Mouse (Mus musculus) MEL (cell line): Measurements from ENCODE around the gene Dhrs9. TPM values are rescaled to one million over a fixed set of nuclear protein-coding genes. Genes with fewer than 3 reads are reported as not detected.

Source experiments
- DNase-seq: peaks from one replicate; pipeline ENCODE4 v3.0.0; 2011; ENCODE audit warnings: low read depth, low spot score
- H3K27ac ChIP-seq: 2 replicates; pipeline ENCODE4 v1.5.1; 2012; ENCODE audit warnings: low read depth, mild to moderate bottlenecking, control low read depth, low read length, moderate library complexity; ENCODE audit not compliant: control insufficient read depth
- H3K27me3 ChIP-seq, 2 experiments: fragments of 150-350 bp in 1 of 2; sonication (generic) in 1 of 2; 2 replicates each; pipeline ENCODE4 v1.6.1; 2012; ENCODE audit warnings: low read length in 2 of 2, mild to moderate bottlenecking in 2 of 2, improper control_type of control experiment in 1 of 2, moderate library complexity in 1 of 2; ENCODE audit not compliant: insufficient read depth in 2 of 2, control insufficient read depth in 1 of 2
- H3K36me3 ChIP-seq, 2 experiments: 2 replicates each; pipeline ENCODE4 v1.6.1; 2012 to 2014; ENCODE audit warnings: low read length in 2 of 2, improper control_type of control experiment in 1 of 2, inconsistent platforms in 1 of 2, mild to moderate bottlenecking in 1 of 2; ENCODE audit not compliant: insufficient read depth in 2 of 2, control insufficient read depth in 1 of 2
- H3K4me1 ChIP-seq, 2 experiments: fragments of 150-350 bp in 1 of 2; sonication (generic) in 1 of 2; 2 replicates each; pipeline ENCODE4 v1.6.1; 2012; ENCODE audit warnings: low read length in 2 of 2, improper control_type of control experiment in 1 of 2, mild to moderate bottlenecking in 1 of 2; ENCODE audit not compliant: insufficient read depth in 2 of 2, control insufficient read depth in 1 of 2
- H3K4me3 ChIP-seq, 2 experiments: fragments of 150-350 bp in 1 of 2; sonication (generic) in 1 of 2; 2 replicates each; pipeline ENCODE4 v1.5.1; 2012; ENCODE audit warnings: low read depth in 2 of 2, low read length in 2 of 2, mild to moderate bottlenecking in 2 of 2, moderate library complexity in 2 of 2, control low read depth in 1 of 2, improper control_type of control experiment in 1 of 2; ENCODE audit not compliant: control insufficient read depth in 1 of 2, insufficient read depth in 1 of 2
- H3K79me2 ChIP-seq: 2 replicates; pipeline ENCODE4 v1.6.1; 2012; ENCODE audit warnings: mild to moderate bottlenecking, low read length, moderate library complexity; ENCODE audit not compliant: control insufficient read depth, poor library complexity, insufficient read depth
- H3K9ac ChIP-seq: 2 replicates; pipeline ENCODE4 v1.6.1; 2012; ENCODE audit warnings: low read depth, mild to moderate bottlenecking, control low read depth, low read length, moderate library complexity; ENCODE audit not compliant: control insufficient read depth, poor library complexity, severe bottlenecking
- H3K9me3 ChIP-seq: fragments of 150-350 bp; sonication (generic); replicated peaks from 2 replicates; pipeline ENCODE4 v1.6.1; 2012; ENCODE audit warnings: mild to moderate bottlenecking, low read length, improper control_type of control experiment, moderate library complexity; ENCODE audit not compliant: insufficient read depth
- BHLHE40 ChIP-seq: IDR thresholded peaks from 2 replicates; pipeline ENCODE4 v1.6.1; 2012; ENCODE audit warnings: low read depth, mild to moderate bottlenecking, inconsistent platforms, low read length, improper control_type of control experiment, borderline replicate concordance
- CHD1 ChIP-seq: IDR thresholded peaks from 2 replicates; pipeline ENCODE4 v1.6.1; 2012; ENCODE audit warnings: low read depth, mild to moderate bottlenecking, inconsistent platforms, low read length, improper control_type of control experiment
- CTCF ChIP-seq, 3 experiments: IDR thresholded peaks in 2 of 3; conservative IDR thresholded peaks in 1 of 3; 2 replicates each; pipeline ENCODE4 v1.5.1; 2011 to 2012; ENCODE audit warnings: low read length in 3 of 3, low read depth in 2 of 3, mild to moderate bottlenecking in 2 of 3, improper control_type of control experiment in 1 of 3, inconsistent platforms in 1 of 3, mixed read lengths in 1 of 3, moderate library complexity in 1 of 3; ENCODE audit not compliant: control insufficient read depth in 1 of 3, insufficient read depth in 1 of 3, poor library complexity in 1 of 3, severe bottlenecking in 1 of 3
- E2F4 ChIP-seq: IDR thresholded peaks from 2 replicates; pipeline ENCODE4 v1.6.1; 2011; ENCODE audit warnings: low read depth, low read length, improper control_type of control experiment, borderline replicate concordance
- EP300 ChIP-seq, 2 experiments: IDR thresholded peaks; 2 replicates each; pipeline ENCODE4 v1.6.1; 2011; ENCODE audit warnings: improper control_type of control experiment in 2 of 2, low read length in 2 of 2, low read depth in 1 of 2, mild to moderate bottlenecking in 1 of 2
- ETS1 ChIP-seq: IDR thresholded peaks from 2 replicates; pipeline ENCODE4 v1.6.1; 2012; ENCODE audit warnings: low read depth, mild to moderate bottlenecking, inconsistent platforms, low read length, improper control_type of control experiment, moderate library complexity
- HCFC1 ChIP-seq: IDR thresholded peaks from 2 replicates; pipeline ENCODE4 v1.6.1; 2012; ENCODE audit warnings: low read depth, mild to moderate bottlenecking, inconsistent platforms, low read length, improper control_type of control experiment, moderate library complexity
- KAT2A ChIP-seq: conservative IDR thresholded peaks from 2 replicates; pipeline ENCODE4 v1.6.1; 2012; ENCODE audit warnings: low read depth, low read length, improper control_type of control experiment, inconsistent platforms
- MAFK ChIP-seq: IDR thresholded peaks from 2 replicates; pipeline ENCODE4 v1.6.1; 2011; ENCODE audit warnings: low read depth, mild to moderate bottlenecking, low read length, improper control_type of control experiment, borderline replicate concordance
- MAX ChIP-seq: IDR thresholded peaks from 2 replicates; pipeline ENCODE4 v1.6.1; 2011; ENCODE audit warnings: low read length, improper control_type of control experiment
- MYC ChIP-seq: IDR thresholded peaks from 2 replicates; pipeline ENCODE4 v1.6.1; 2011; ENCODE audit warnings: low read depth, mild to moderate bottlenecking, low read length, improper control_type of control experiment, moderate library complexity
- NELFE ChIP-seq: IDR thresholded peaks from 2 replicates; pipeline ENCODE4 v1.6.1; 2011; ENCODE audit warnings: low read depth, low read length, improper control_type of control experiment
- POLR2A ChIP-seq, 2 experiments: IDR thresholded peaks; 2 replicates each; pipeline ENCODE4 v1.6.1; 2011 to 2012; ENCODE audit warnings: low read length in 2 of 2, mild to moderate bottlenecking in 2 of 2, control low read depth in 1 of 2, improper control_type of control experiment in 1 of 2, low read depth in 1 of 2, moderate library complexity in 1 of 2; ENCODE audit not compliant: control insufficient read depth in 1 of 2, insufficient read depth in 1 of 2, poor library complexity in 1 of 2
- POLR2AphosphoS2 ChIP-seq: IDR thresholded peaks from 2 replicates; pipeline ENCODE4 v1.6.1; 2011; ENCODE audit warnings: low read length, improper control_type of control experiment
- POLR2AphosphoS5 ChIP-seq: IDR thresholded peaks from 2 replicates; pipeline ENCODE4 v1.6.1; 2012; ENCODE audit warnings: low read depth, borderline replicate concordance, mild to moderate bottlenecking, inconsistent platforms, low read length, moderate library complexity, mixed read lengths
- SIN3A ChIP-seq: IDR thresholded peaks from 2 replicates; pipeline ENCODE4 v1.6.1; 2012; ENCODE audit warnings: low read length, improper control_type of control experiment, inconsistent platforms
- SMC3 ChIP-seq: IDR thresholded peaks from 2 replicates; pipeline ENCODE4 v1.6.1; 2011; ENCODE audit warnings: low read depth, low read length, improper control_type of control experiment
- TAL1 ChIP-seq: IDR thresholded peaks from 2 replicates; pipeline ENCODE4 v1.6.1; 2012; ENCODE audit warnings: mild to moderate bottlenecking, inconsistent platforms, low read length, moderate library complexity, mixed read lengths
- TCF12 ChIP-seq: IDR thresholded peaks from 2 replicates; pipeline ENCODE4 v1.6.1; 2014; ENCODE audit warnings: low read depth, mild to moderate bottlenecking, inconsistent platforms, low read length, improper control_type of control experiment, moderate library complexity
- polyA plus RNA-seq, 2 experiments: library from polyadenylated mRNA; stranded (reverse) in 1 of 2; unstranded in 1 of 2; fragments of >175 nt in 1 of 2; fragments of >200 nt in 1 of 2; gene quantifications; 2 replicates each; pipeline versions ENCODE4 v1.2.1 to v1.2.4; 2012; ENCODE audit warnings: low replicate concordance in 2 of 2, low read depth in 1 of 2; ENCODE audit not compliant: insufficient read length in 2 of 2, insufficient read depth in 1 of 2, missing spikeins in 1 of 2
- total RNA-seq: library from RNA; depleted of rRNA; stranded (reverse); fragments of 300-350 nt; gene quantifications from 2 replicates; pipeline ENCODE4 v1.2.3, GENCODE M21; 2012

Dhrs9 gene
- total and polyA plus RNA-seq, 3 experiments, result not detected

DNA sequence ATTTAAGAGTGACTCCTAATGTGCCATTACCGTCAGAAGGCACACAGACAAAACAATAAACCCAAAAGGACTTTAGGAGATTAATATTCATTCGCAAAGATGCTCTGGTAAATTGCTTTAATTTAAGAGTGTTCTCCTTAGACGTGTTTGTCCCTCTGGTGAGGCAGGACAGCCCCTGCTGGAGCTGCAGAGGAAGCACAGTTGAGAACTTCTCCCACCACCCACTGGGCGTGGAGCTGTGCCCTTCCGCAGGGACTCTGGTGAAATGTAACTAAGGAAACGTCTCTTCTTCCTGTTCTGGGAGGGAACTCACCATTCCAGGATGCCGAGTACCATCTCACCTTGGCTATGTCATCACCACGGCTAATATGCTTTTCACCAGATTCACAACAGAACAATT lies 1.5 kb downstream of the Dhrs9 start:
- TF ChIP-seq MAFK (no peak), MAX (no peak), CTCF (IDR thresholded peaks at IDR 0.05 in 2 of 3, conservative IDR thresholded peaks at IDR 0.05 in 1 of 3; ENCODE audit: control insufficient read depth in 1 of 3, insufficient read depth in 1 of 3, low read depth in 2 of 3, low read length in 3 of 3, poor library complexity in 1 of 3, severe bottlenecking in 1 of 3) (no peak), POLR2A (IDR thresholded peaks at IDR 0.05; ENCODE audit: control insufficient read depth in 1 of 2, insufficient read depth in 1 of 2, low read depth in 1 of 2, low read length in 2 of 2, poor library complexity in 1 of 2) (no peak), NELFE (no peak), TAL1 (no peak), ETS1 (no peak), POLR2AphosphoS2 (no peak), KAT2A (no peak), E2F4 (no peak), CHD1 (no peak), BHLHE40 (no peak), HCFC1 (no peak)
- Histone ChIP-seq H3K4me1 (no peaks in the 10 kb centered on the region), H3K79me2 (no peaks in the 10 kb centered on the region), H3K4me3 (no peak overlapping the region), H3K36me3 (no peaks in the 10 kb centered on the region), H3K9me3 (no peaks in the 10 kb centered on the region), H3K9ac (no peak overlapping the region), H3K27ac (no peak overlapping the region), H3K27me3 (no peaks in the 10 kb centered on the region)
- DNase-seq, result no peak

DNA sequence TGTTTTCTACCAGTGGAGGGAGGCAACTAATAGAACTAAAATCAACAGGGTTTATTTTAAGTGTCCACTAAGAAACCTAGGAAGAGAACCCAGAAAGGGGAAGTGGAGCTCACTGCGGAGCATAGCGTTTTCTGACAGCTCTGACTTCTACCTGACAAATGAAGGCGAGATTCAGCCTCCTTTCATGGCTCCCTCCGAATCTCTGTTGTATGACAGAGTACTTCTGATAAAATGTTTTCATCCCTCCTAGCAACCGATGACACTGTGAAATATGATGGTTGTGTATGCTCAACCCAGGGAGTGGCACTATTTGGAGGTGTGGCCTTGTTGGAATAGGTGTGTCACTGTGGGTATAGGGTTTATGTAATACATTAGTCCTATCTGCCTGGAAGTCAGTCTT lies 2.6 kb downstream of the Dhrs9 start:
- H3K9me3 ChIP-seq, result no peaks in the 10 kb centered on the region
- H3K4me3 ChIP-seq, result no peak overlapping the region
- H3K79me2 ChIP-seq, result no peaks in the 10 kb centered on the region
- no peak for DNase-seq
- H3K27ac ChIP-seq, result no peak overlapping the region
- no peak for TF ChIP-seq SMC3
- TF ChIP-seq MAX, result no peak
- TF ChIP-seq POLR2AphosphoS5, result no peak
- no peak for TF ChIP-seq MYC
- TF ChIP-seq SIN3A, result no peak
- no peak for TF ChIP-seq CTCF (IDR thresholded peaks at IDR 0.05 in 2 of 3, conservative IDR thresholded peaks at IDR 0.05 in 1 of 3; ENCODE audit: control insufficient read depth in 1 of 3, insufficient read depth in 1 of 3, low read depth in 2 of 3, low read length in 3 of 3, poor library complexity in 1 of 3, severe bottlenecking in 1 of 3)
- TF ChIP-seq BHLHE40, result no peak
- TF ChIP-seq EP300 (IDR thresholded peaks at IDR 0.05; ENCODE audit: low read depth in 1 of 2, low read length in 2 of 2), result no peak
- TF ChIP-seq TCF12, result no peak
- TF ChIP-seq, all 39 proteins: peak for 0
- Histone ChIP-seq H3K27me3 (no peaks in the 10 kb centered on the region), H3K36me3 (no peaks in the 10 kb centered on the region), H3K4me1 (no peaks in the 10 kb centered on the region), H3K9ac (no peak overlapping the region)
